ENCODE assay signal across 23 mouse cellular contexts in genomic region chr11:113742998-113743397, GRCm38 (mm10). TPM values are rescaled to one million over a fixed set of nuclear protein-coding genes. Genes with fewer than 3 reads are reported as not detected.
A peak's percentile ranks its signal among the peaks of the same experiment; 100 is the strongest.
DNase-seq lines count a peak whose midpoint lies in the region; ATAC-seq and TF ChIP-seq lines count a peak whose summit lies in the region.
"Had no signal": no experiment of that assay in that cellular context is flagged by ENCODE, and none has a peak within 500 bp of the region (broad histone marks: within the 10 kb centered on the region; RNA-seq: fewer than 3 reads in every experiment).

No protein-coding gene starts in this region.

- intact Hi-C loops in gastrocnemius, adult 2 months (cut with DNase I) = no loop called here
- intact Hi-C loops in left cerebral cortex, postnatal 10 days (cut with DNase I) = no loop called here

- H3K9me3 ChIP-seq in liver, embryonic 14.5 days (ENCODE audit: control insufficient read depth, low read length) = no peaks in the 10 kb centered on the region
- H3K9me3 ChIP-seq in liver, embryonic 11.5 days (ENCODE audit: control insufficient read depth, low read length) = no peaks in the 10 kb centered on the region
- no peaks in the 10 kb centered on the region for H3K9me3 ChIP-seq in E14TG2a.4 (ENCODE audit: low read length)
- H3K9me3 ChIP-seq: neural tube, embryonic 12.5 days; stomach, embryonic 15.5 days had no signal

- peaks cover 6% of the 10 kb centered on the region; the same call in 1 of the 2 replicates for H3K36me3 ChIP-seq in liver, embryonic 14.5 days (replicated peaks; ENCODE audit: control insufficient read depth, insufficient read depth, low read depth)
- peaks cover 11% of the 10 kb centered on the region for H3K36me3 ChIP-seq in liver, embryonic 11.5 days (ENCODE audit: control insufficient read depth, insufficient read depth, low read length)
- peaks cover 80% of the 10 kb centered on the region for H3K36me3 ChIP-seq in E14TG2a.4 (ENCODE audit: insufficient read depth, low read length)

- 75% methylated on average over 1 of the region's 1 CpGs for WGBS in liver, embryonic 14.5 days (ENCODE audit: insufficient replicate concordance)
- 94% methylated on average over 1 of the region's 1 CpGs for WGBS in liver, embryonic 11.5 days

- no peak overlapping the region for H3K27ac ChIP-seq in gastrocnemius, adult 2 months
- H3K27ac ChIP-seq in liver, embryonic 14.5 days = no peak overlapping the region
- no peak overlapping the region for H3K27ac ChIP-seq in liver, embryonic 11.5 days (ENCODE audit: low read depth, low read length)
- H3K27ac ChIP-seq: limb, embryonic 10.5 days; neural tube, embryonic 12.5 days; stomach, embryonic 15.5 days had no signal

- no peak overlapping the region for H3K4me3 ChIP-seq in gastrocnemius, adult 2 months
- no peak overlapping the region for H3K4me3 ChIP-seq in liver, embryonic 14.5 days (ENCODE audit: insufficient read depth in 1 of 2, low read depth in 2 of 2, low read length in 2 of 2)
- no peak overlapping the region for H3K4me3 ChIP-seq in liver, embryonic 11.5 days (ENCODE audit: low read depth, low read length)
- H3K4me3 ChIP-seq in E14TG2a.4 (replicated peaks; ENCODE audit: low read length) = no peak overlapping the region
- H3K4me3 ChIP-seq: limb, embryonic 10.5 days; neural tube, embryonic 12.5 days; stomach, embryonic 15.5 days had no signal

- DNase-seq in gastrocnemius, adult 2 months = no peak
- DNase-seq in gastrocnemius, adult 18-20 months (ENCODE audit: low spot score) = no peak
- no peak for DNase-seq in liver, embryonic 14.5 days (ENCODE audit: low read depth in 3 of 3, low spot score in 3 of 3)
- no peak for DNase-seq in liver, embryonic 11.5 days (ENCODE audit: low spot score)
- no peak for DNase-seq in left cerebral cortex, postnatal 10 days (ENCODE audit: extremely low spot score in 1 of 2, low spot score in 2 of 2)
- no peak for DNase-seq in adrenal gland, adult 18-20 months (ENCODE audit: low spot score in 2 of 2)
- DNase-seq: cerebellum, adult 11 months; cerebellum, postnatal 25 days; gastrocnemius, postnatal 25 days; kidney, postnatal 14 days; lung, adult 18-20 months; thymus, postnatal 36 days had no signal

- H3K27me3 ChIP-seq in liver, embryonic 14.5 days (ENCODE audit: control insufficient read depth, insufficient read depth, low read length) = no peaks in the 10 kb centered on the region
- no peaks in the 10 kb centered on the region for H3K27me3 ChIP-seq in liver, embryonic 11.5 days (replicated peaks; ENCODE audit: control insufficient read depth, insufficient read depth, low read length)
- H3K27me3 ChIP-seq in E14TG2a.4 (ENCODE audit: insufficient read depth, low read length) = no peaks in the 10 kb centered on the region
- H3K27me3 ChIP-seq: neural tube, embryonic 12.5 days; stomach, embryonic 15.5 days had no signal

- H3K9ac ChIP-seq in liver, embryonic 14.5 days (replicated peaks) = no peak overlapping the region
- no peak overlapping the region for H3K9ac ChIP-seq in liver, embryonic 11.5 days (ENCODE audit: low read depth, low read length)
- H3K9ac ChIP-seq: neural tube, embryonic 12.5 days; stomach, embryonic 15.5 days had no signal

- TF ChIP-seq CTCF in gastrocnemius, adult 2 months (IDR thresholded peaks at IDR 0.05) = peak; percentile 33
- peak; percentile 45 for TF ChIP-seq CTCF in liver, embryonic 14.5 days (IDR thresholded peaks at IDR 0.05; ENCODE audit: low read depth)
- peak; percentile 92 for TF ChIP-seq CTCF in E14TG2a.4 (conservative IDR thresholded peaks at IDR 0.05; ENCODE audit: low read length)

- no peak overlapping the region for H3K4me2 ChIP-seq in liver, embryonic 14.5 days (ENCODE audit: low read depth)
- H3K4me2 ChIP-seq in liver, embryonic 11.5 days = no peak overlapping the region
- H3K4me2 ChIP-seq: heart, embryonic 11.5 days; neural tube, embryonic 12.5 days; stomach, embryonic 15.5 days had no signal

- ATAC-seq in liver, embryonic 14.5 days (ENCODE audit: insufficient read depth) = no peak
- ATAC-seq in liver, embryonic 11.5 days (replicated peaks; ENCODE audit: low FRiP score) = no peak
- ATAC-seq in megakaryocyte progenitor cell, adult 5-6 weeks (replicated peaks; ENCODE audit: poor library complexity) = 0 out of 2 replicates have a peak, but pooled peaks have one; percentile 27
- ATAC-seq: hindbrain, embryonic 16.5 days; midbrain, embryonic 16.5 days had no signal

- peaks cover 13 to 26% of the 10 kb centered on the region in 2 experiments for H3K4me1 ChIP-seq in liver, embryonic 14.5 days (replicated peaks; ENCODE audit: control insufficient read depth in 2 of 2, insufficient read depth in 2 of 2, low read length in 1 of 2)
- H3K4me1 ChIP-seq in liver, embryonic 11.5 days (replicated peaks; ENCODE audit: control insufficient read depth, insufficient read depth, low read length) = peaks cover 26% of the 10 kb centered on the region
- peaks cover 81% of the 10 kb centered on the region for H3K4me1 ChIP-seq in E14TG2a.4 (replicated peaks; ENCODE audit: low read depth, low read length)

- no peak for TF ChIP-seq EP300 in liver, embryonic 14.5 days (IDR thresholded peaks at IDR 0.05; ENCODE audit: low read depth)

RNA-seq across cellular contexts. Expression of gene Cdc42ep4, which starts 8.7 kb away (rescaled TPM):
- total RNA-seq in gastrocnemius, adult 2 months (2021) = 1 to 10 TPM; 5.2 to 9.1 TPM
- 1 to 10 TPM; 4.5 to 7.4 TPM for total RNA-seq in gastrocnemius, adult 18-20 months (2021)
- polyA plus RNA-seq in liver, embryonic 14.5 days (2012; rRNA removed) = 8.7 and 9.0 TPM in 2 replicates
- 10.0 and 10.7 TPM in 2 replicates for polyA plus RNA-seq in liver, embryonic 14.5 days (2014; fragmentation: Nextera tagmentation; extraction: Ambion mirVana)
- polyA plus RNA-seq in liver, embryonic 11.5 days (2014; fragmentation: Nextera tagmentation; extraction: Ambion mirVana) = 26.0 and 29.5 TPM in 2 replicates
- 10.0 and 10.3 TPM in 2 replicates for total RNA-seq in megakaryocyte progenitor cell, adult 5-6 weeks (2015)
- total RNA-seq in megakaryocyte progenitor cell, adult 5-6 weeks (2017) = 14.5 and 14.7 TPM in 2 replicates
- 10 to 100 TPM; 28.1 to 33.8 TPM for total RNA-seq in left cerebral cortex, postnatal 10 days (2021)
- total RNA-seq in adrenal gland, adult 18-20 months (2021) = 100 to 1,000 TPM in 1 of 2 experiments, 10 to 100 TPM in 1; 70.0 to 160 TPM

RNA-seq across cellular contexts. Expression of gene Cpsf4l, which starts 33.2 kb away (rescaled TPM):
- total RNA-seq in gastrocnemius, adult 2 months (2021) = not detected
- total RNA-seq in gastrocnemius, adult 18-20 months (2021) = not detected
- 0.02 TPM in 1 of 2 replicates, not detected in the other for polyA plus RNA-seq in liver, embryonic 14.5 days (2012; rRNA removed)
- 0.11 TPM in 1 of 2 replicates, not detected in the other for polyA plus RNA-seq in liver, embryonic 14.5 days (2014; fragmentation: Nextera tagmentation; extraction: Ambion mirVana)
- polyA plus RNA-seq in liver, embryonic 11.5 days (2014; fragmentation: Nextera tagmentation; extraction: Ambion mirVana) = 0.18 and 0.29 TPM in 2 replicates
- not detected in 2 replicates for total RNA-seq in megakaryocyte progenitor cell, adult 5-6 weeks (2015)
- total RNA-seq in megakaryocyte progenitor cell, adult 5-6 weeks (2017) = not detected in 2 replicates
- not detected for total RNA-seq in left cerebral cortex, postnatal 10 days (2021)
- under 1 TPM; 0.30 to 0.38 TPM for total RNA-seq in adrenal gland, adult 18-20 months (2021)
- total RNA-seq: gastrocnemius, postnatal 25 days; heart, postnatal 25 days; layer of hippocampus, postnatal 14 days; megakaryocyte, adult 5-6 weeks had no signal

RNA-seq across cellular contexts. Expression of gene D11Wsu47e, which starts 58.8 kb away (rescaled TPM):
- 1 to 10 TPM; 4.5 to 6.3 TPM for total RNA-seq in gastrocnemius, adult 2 months (2021)
- 1 to 10 TPM; 3.2 to 6.6 TPM for total RNA-seq in gastrocnemius, adult 18-20 months (2021)
- polyA plus RNA-seq in liver, embryonic 14.5 days (2012; rRNA removed) = 5.8 and 8.0 TPM in 2 replicates
- 7.8 and 9.2 TPM in 2 replicates for polyA plus RNA-seq in liver, embryonic 14.5 days (2014; fragmentation: Nextera tagmentation; extraction: Ambion mirVana)
- 22.4 and 22.9 TPM in 2 replicates for polyA plus RNA-seq in liver, embryonic 11.5 days (2014; fragmentation: Nextera tagmentation; extraction: Ambion mirVana)
- 8.8 and 10.9 TPM in 2 replicates for total RNA-seq in megakaryocyte progenitor cell, adult 5-6 weeks (2015)
- total RNA-seq in megakaryocyte progenitor cell, adult 5-6 weeks (2017) = 16.9 and 17.3 TPM in 2 replicates
- 10 to 100 TPM; 11.8 to 12.1 TPM for total RNA-seq in left cerebral cortex, postnatal 10 days (2021)
- total RNA-seq in adrenal gland, adult 18-20 months (2021) = 10 to 100 TPM; 14.3 to 17.1 TPM

RNA-seq across cellular contexts. Expression of gene Fam104a, which starts 59.0 kb away (rescaled TPM):
- 10 to 100 TPM; 29.0 to 33.0 TPM for total RNA-seq in gastrocnemius, adult 2 months (2021)
- 10 to 100 TPM; 32.7 to 34.4 TPM for total RNA-seq in gastrocnemius, adult 18-20 months (2021)
- 20.6 and 25.0 TPM in 2 replicates for polyA plus RNA-seq in liver, embryonic 14.5 days (2012; rRNA removed)
- polyA plus RNA-seq in liver, embryonic 14.5 days (2014; fragmentation: Nextera tagmentation; extraction: Ambion mirVana) = 44.5 and 46.8 TPM in 2 replicates
- polyA plus RNA-seq in liver, embryonic 11.5 days (2014; fragmentation: Nextera tagmentation; extraction: Ambion mirVana) = 58.7 and 62.3 TPM in 2 replicates
- total RNA-seq in megakaryocyte progenitor cell, adult 5-6 weeks (2015) = 12.3 and 13.7 TPM in 2 replicates
- total RNA-seq in megakaryocyte progenitor cell, adult 5-6 weeks (2017) = 16.0 and 20.0 TPM in 2 replicates
- 10 to 100 TPM; 24.2 to 25.0 TPM for total RNA-seq in left cerebral cortex, postnatal 10 days (2021)
- total RNA-seq in adrenal gland, adult 18-20 months (2021) = 10 to 100 TPM; 32.9 to 36.0 TPM

Comparison
In these comparisons a context has a peak if more than half of its experiments do, and no peak if none do; other contexts are left out.
1. CTCF ChIP-seq: peak in every context shown above with its lines; median percentile 92 in E14TG2a.4; 45 in liver, embryonic 14.5 days; 33 in gastrocnemius, adult 2 months.